Mouse (Mus musculus): ENCODE measurements around the gene Nrsn2.

Nrsn2 gene

DNA sequence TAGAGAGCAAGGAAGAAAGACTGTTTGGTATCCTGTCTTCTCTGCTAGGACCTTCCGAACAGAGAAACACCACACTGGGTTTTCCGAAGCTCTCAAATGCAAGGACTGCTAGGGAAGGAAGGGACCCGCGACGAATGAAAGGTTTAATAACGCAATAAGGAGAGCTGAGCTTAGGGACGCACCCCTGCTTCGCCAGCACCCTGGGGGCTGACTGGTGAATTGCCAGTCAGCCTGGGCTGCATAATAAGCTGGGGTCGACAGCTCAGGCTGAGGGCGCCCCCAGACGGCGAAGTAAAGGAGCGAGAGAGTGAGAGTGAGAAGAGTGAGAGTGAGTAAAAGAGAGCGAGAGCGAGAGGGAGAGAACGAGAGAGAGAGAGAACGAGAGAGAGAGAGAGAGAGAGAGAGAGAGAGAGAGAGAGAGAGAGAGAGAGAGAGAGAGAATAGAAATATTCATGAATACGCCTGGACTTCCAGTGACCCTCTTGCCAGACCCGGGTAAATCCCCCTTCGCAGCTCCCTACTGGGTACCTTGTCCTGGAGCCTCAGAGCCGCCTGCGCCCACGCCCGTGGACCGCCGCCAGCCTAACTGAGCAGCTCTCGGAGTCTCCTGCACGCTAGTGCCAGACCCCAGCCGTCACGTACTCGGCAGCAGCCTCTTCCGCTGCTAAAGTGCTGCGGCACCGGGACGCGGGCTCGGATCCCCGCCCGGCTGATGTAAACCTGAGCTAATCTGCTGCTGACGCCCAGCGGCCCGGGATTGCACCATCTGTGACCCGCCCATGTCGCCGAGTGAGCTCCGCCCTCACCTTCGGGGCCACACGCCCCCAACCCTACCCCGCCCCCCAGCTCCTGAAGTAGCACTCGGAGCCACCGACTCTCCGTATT, 32.9 kb downstream of the Nrsn2 start, which contains the start of gene Trib3:
Gene Trib3 (minus strand): TSS at position 704 of the 885 bp plus-strand sequence.
- DNase-seq (ENCODE audit: low read depth, low spot score): peak; percentile 94

GRCm38 (mm10) chr2:152339631-152340179, 36.7 kb downstream of the Nrsn2 start:
- no peak for DNase-seq (ENCODE audit: low read depth, low spot score)

DNA sequence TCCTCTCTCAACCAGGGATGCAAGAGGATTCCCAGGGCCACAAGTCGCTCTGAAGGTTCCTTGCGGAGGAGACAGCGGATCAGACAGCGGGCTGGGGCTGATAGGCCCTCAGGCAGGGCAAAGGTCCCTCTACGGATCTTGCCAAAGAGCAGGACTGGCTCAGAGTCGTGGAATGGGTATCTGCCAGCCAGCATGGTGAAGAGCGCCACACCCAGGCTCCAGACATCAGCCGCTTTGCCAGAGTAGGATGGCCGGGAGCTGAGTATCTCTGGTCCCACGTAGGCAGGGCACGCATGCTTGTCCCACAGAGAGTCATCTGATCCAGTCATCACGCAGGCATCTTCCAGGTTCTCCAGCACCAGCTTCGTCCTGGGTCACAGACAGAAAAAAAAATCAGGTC, 38.1 kb downstream of the Nrsn2 start:
- no peak for DNase-seq (ENCODE audit: low read depth, low spot score)

DNA sequence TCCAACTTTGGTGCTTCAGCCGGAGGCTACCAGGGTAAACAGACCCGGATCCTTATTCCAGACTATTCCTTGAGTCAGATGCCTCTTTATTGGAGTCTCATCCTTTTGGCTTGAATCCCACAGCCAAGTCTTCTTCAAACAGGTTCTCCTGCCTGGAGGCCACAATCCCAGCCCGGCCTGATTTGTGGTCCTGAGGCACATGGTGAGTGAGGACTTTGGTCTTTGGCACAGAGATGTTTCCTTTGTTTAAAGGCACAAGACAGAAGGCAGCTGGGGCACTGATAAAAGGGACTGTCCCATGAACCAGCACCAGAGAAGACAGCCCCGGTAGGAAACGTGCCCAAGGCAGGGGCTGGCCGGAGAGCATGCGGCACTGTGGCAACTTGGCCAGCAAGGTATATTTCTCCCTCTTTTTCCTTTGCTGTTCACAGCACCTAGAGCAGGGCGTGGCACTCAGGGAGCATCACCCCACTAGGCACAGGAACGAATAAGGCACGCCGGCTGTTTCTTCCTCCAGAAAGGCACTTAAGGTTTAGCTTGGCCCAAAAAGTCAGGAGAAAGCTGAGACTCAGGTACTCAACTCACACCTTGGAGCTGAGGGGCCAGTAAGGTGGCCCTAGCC, 38.7 kb downstream of the Nrsn2 start:
- no peak for DNase-seq (ENCODE audit: low read depth, low spot score)

- DNase-seq (ENCODE audit: low read depth, low spot score): no peak
These were observed 39.6 kb downstream of the Nrsn2 start for GRCm38 (mm10) chr2:152336856-152337255.

DNA sequence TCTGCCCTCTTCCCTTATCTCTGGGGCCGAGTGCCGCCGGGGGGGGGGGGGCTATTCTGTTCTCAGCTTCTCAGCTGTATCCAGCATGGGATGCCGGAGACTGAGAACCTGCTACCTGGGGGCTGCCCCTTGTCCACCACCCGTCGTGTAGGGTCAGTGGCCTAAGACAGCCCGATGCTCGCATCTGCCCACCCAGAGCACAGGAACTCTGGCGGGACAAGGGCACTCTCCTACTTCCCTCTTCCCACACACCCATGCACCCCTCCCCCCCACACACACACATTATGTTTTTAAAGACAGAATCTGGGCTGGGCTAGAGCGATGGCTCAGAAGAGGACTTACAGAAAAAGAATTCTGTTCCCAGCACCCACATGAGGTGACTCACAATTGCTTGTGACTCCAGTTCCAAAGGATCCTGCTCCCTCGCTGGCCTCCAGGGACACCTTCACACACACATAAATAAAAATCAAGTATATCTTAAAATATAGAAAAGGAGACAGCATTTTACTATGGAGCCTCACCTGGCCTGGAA, 41.1 kb downstream of the Nrsn2 start:
- no peak for DNase-seq (ENCODE audit: low read depth, low spot score)

DNA sequence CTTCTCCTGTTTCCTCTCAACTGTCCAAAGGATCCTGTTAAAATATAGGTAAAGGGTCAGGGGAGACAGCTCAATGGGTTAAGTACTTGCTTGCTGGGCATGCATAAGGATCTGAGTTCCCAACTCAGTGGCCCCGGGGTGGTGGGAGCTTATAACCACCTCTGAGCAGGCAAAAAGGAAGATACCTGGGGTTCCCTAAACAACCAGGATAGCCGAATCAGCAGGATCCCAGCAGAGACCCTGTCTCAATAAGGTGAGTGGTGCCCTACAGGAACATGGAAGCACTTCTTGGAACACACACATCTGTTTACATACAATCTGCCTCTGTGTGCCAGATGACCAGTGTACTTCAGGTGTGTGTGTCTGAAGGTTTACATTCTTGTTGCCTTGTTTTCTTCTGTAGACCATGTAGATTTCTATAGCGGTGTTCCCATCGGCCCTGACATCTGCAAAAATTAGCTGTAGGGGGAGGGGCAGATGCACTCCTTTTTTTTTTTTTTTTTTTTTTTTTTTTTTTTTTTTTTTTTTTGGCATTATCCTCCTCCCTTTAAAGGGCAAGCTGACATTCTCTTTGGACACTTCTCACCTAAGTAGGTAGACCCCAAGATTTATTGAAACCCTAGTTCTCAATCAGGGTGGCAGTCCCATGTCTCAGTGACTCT, 43.0 kb downstream of the Nrsn2 start:
- DNase-seq (ENCODE audit: low read depth, low spot score): peak; percentile 21

GRCm38 (mm10) chr2:152332101-152332825, 44.2 kb downstream of the Nrsn2 start, which contains the start of gene Rbck1:
Rbck1 (minus strand) TSS chr2:152332653.
- DNase-seq (ENCODE audit: low read depth, low spot score): peak; percentile 97

DNA sequence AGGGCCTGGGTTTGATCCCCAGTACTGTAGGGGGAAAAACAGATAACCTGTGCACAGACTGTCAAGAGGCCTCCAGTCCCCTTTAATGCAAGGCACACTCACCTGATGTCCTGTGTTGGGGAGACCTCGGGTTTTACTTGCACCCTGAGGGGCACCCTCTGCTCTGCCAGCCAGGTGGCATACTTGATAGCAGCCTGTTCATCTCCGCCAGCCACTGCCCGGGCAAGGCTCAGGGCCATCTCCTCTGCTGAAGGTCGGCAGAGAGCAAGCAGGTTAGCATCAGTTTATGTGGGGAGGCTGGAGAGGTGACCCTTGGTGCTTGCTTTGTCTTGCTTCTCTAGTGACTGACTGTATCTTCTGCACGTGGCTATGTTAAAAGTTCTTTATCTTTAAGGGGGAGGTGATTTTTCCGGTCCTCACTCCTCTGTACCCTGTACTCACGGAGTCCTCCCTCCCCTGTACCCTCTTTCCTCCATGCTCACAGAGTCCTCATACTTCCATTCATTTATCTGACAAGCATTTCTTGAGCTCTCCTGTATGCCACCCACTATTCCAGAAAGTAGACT, 45.5 kb downstream of the Nrsn2 start:
- DNase-seq (ENCODE audit: low read depth, low spot score): peak; percentile 45

- no peak for DNase-seq (ENCODE audit: low read depth, low spot score)
These were observed 48.5 kb downstream of the Nrsn2 start for GRCm38 (mm10) chr2:152327980-152328379.

- DNase-seq (ENCODE audit: low read depth, low spot score): no peak
These were observed 49.8 kb downstream of the Nrsn2 start for GRCm38 (mm10) chr2:152326654-152327053.

- DNase-seq (ENCODE audit: low read depth, low spot score): no peak
These were observed 50.3 kb downstream of the Nrsn2 start for GRCm38 (mm10) chr2:152326157-152326556.

DNA sequence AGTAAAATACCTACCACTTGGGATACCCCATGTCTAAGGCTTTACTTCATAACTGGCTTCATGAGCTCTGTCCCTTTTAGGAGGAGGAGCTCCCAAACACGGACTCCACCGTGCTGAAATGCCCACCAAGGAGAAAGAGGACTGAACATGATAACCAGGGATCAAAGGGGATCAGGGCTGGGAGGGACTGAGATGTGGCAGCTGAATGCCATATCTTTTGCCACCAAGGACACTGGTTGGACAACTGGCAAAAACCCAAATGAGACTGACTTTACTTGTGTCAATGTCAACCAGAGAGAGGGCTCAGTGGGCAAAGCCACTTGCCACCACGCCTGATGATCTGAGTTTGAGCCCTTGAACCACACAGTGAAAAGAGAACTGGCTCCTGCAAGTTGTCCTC, 51.6 kb downstream of the Nrsn2 start:
- DNase-seq (ENCODE audit: low read depth, low spot score): no peak

- DNase-seq (ENCODE audit: low read depth, low spot score): no peak
These were observed 52.5 kb downstream of the Nrsn2 start for GRCm38 (mm10) chr2:152323971-152324370.

- no peak for DNase-seq (ENCODE audit: low read depth, low spot score)
These were observed 54.2 kb downstream of the Nrsn2 start for GRCm38 (mm10) chr2:152322198-152322597.

DNA sequence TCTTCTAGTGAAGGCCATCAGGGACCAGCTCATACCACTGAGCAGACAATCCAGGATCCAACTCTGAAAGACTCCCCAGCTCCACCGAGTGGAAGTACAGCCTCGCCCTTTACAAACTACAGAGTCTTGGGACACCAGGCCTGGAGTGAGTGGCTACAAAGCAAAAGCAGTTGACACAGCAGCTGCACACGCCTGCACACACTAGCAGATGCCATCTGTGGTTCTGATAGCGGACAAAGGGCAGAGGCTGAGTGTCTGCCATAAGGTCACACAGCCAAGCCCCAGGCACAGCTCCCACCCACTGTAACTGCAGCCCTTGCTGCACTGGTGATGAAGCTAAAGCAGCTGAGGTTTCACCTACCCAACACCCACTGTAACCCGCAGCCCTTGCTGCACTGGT, 54.9 kb downstream of the Nrsn2 start:
- no peak for DNase-seq (ENCODE audit: low read depth, low spot score)

Measured in A20 (cell line).